In genomic region chr16:34573151-34573802, GRCm38 (mm10) we compare ENCODE assay signal across 8 mouse cellular contexts. TPM values are rescaled to one million over a fixed set of nuclear protein-coding genes. Genes with fewer than 3 reads are reported as not detected.
DNase-seq lines count a peak whose midpoint lies in the region; ATAC-seq and TF ChIP-seq lines count a peak whose summit lies in the region.

TSS of gene Kalrn (minus strand) at chr16:34573532.

- peak; percentile 76 for TF ChIP-seq CTCF in forebrain, postnatal 0 days (IDR thresholded peaks at IDR 0.05; ENCODE audit: low read depth)
- TF ChIP-seq CTCF in liver, postnatal 0 days (IDR thresholded peaks at IDR 0.05; ENCODE audit: low read depth) = peak; percentile 67
- peak; percentile 72 for TF ChIP-seq CTCF in olfactory bulb, adult 2 months (IDR thresholded peaks at IDR 0.05; ENCODE audit: insufficient read depth, low read depth, low read length)

- H3K27ac ChIP-seq in forebrain, postnatal 0 days (ENCODE audit: low read depth, low read length) = peak within 1 kb of the TSS; percentile 98
- H3K27ac ChIP-seq in liver, postnatal 0 days (ENCODE audit: low read depth) = no peak within 1 kb of the TSS; the same call in 1 of the 2 replicates
- H3K27ac ChIP-seq in olfactory bulb, adult 2 months (ENCODE audit: insufficient read depth, low read depth, low read length) = peak within 1 kb of the TSS; percentile 67

- no peak for TF ChIP-seq EP300 in liver, postnatal 0 days (IDR thresholded peaks at IDR 0.05; ENCODE audit: low read depth)

- no peaks in the 10 kb centered on the region for H3K9me3 ChIP-seq in forebrain, postnatal 0 days (ENCODE audit: low read length)
- no peaks in the 10 kb centered on the region for H3K9me3 ChIP-seq in liver, postnatal 0 days (ENCODE audit: low read length)

- H3K4me3 ChIP-seq in forebrain, postnatal 0 days (ENCODE audit: low read depth, low read length) = peak within 1 kb of the TSS; percentile 92
- peak within 1 kb of the TSS; percentile 50 for H3K4me3 ChIP-seq in liver, postnatal 0 days (ENCODE audit: low read depth, low read length)
- peak within 1 kb of the TSS; percentile 89 for H3K4me3 ChIP-seq in olfactory bulb, adult 2 months (ENCODE audit: insufficient read depth, low read depth, low read length)

- H3K36me3 ChIP-seq in forebrain, postnatal 0 days (ENCODE audit: insufficient read depth) = no peaks in the 10 kb centered on the region
- no peaks in the 10 kb centered on the region for H3K36me3 ChIP-seq in liver, postnatal 0 days (replicated peaks; ENCODE audit: insufficient read depth, low read length)

- peak within 1 kb of the TSS; percentile 98 for H3K9ac ChIP-seq in forebrain, postnatal 0 days
- H3K9ac ChIP-seq in liver, postnatal 0 days (replicated peaks) = peak within 1 kb of the TSS; percentile 54

- H3K4me2 ChIP-seq in forebrain, postnatal 0 days (ENCODE audit: low read depth) = peak within 1 kb of the TSS; percentile 83
- peak within 1 kb of the TSS; percentile 75 for H3K4me2 ChIP-seq in liver, postnatal 0 days (ENCODE audit: low read depth, low read length)

- TF ChIP-seq POLR2A in olfactory bulb, adult 2 months (IDR thresholded peaks at IDR 0.05; ENCODE audit: insufficient read depth, low read depth, low read length) = peak; percentile 49

- intact Hi-C loops in heart, postnatal 36 days (cut with DNase I) = loop anchor here (2.0 to 5.0 kb wide), 3 partner anchors 38 to 228 kb away; no protein-coding TSS in a partner anchor

- H3K27me3 ChIP-seq in forebrain, postnatal 0 days (ENCODE audit: insufficient read depth, low read length) = no peaks in the 10 kb centered on the region
- peaks cover 51% of the 10 kb centered on the region for H3K27me3 ChIP-seq in liver, postnatal 0 days (ENCODE audit: insufficient read depth, low read length)

- 2% methylated on average over 49 of the region's 84 CpGs for WGBS in forebrain, postnatal 0 days
- under 1% methylated on average over 31 of the region's 84 CpGs for WGBS in liver, postnatal 0 days (ENCODE audit: insufficient replicate concordance)
- WGBS in olfactory bulb, adult 2 months = 10% methylated on average over 79 of the region's 84 CpGs

- ATAC-seq in forebrain, postnatal 0 days = peak; percentile 93
- peak; percentile 89 for ATAC-seq in liver, postnatal 0 days

- H3K4me1 ChIP-seq in forebrain, postnatal 0 days (ENCODE audit: insufficient read depth) = peaks cover 24% of the 10 kb centered on the region
- H3K4me1 ChIP-seq in liver, postnatal 0 days (ENCODE audit: insufficient read depth) = 0 out of 2 replicates have a peak, but pooled peaks cover 2% of the 10 kb centered on the region
- peaks cover 19% of the 10 kb centered on the region for H3K4me1 ChIP-seq in olfactory bulb, adult 2 months (ENCODE audit: control insufficient read depth, insufficient read depth, low read length)

- DNase-seq in ES-CJ7 (ENCODE audit: low read depth, low spot score) = peak; percentile 82
- peak; percentile 78 for DNase-seq in cerebellum, adult 11 months
- peak; percentile 92 for DNase-seq in forebrain, postnatal 0 days
- peak; percentile 89 to 94 for DNase-seq in heart, postnatal 36 days
- DNase-seq in layer of hippocampus, adult 11-12 months (ENCODE audit: low spot score) = peak; percentile 88
- DNase-seq in liver, postnatal 0 days = peak; percentile 85
- DNase-seq in thymus, postnatal 0 days (ENCODE audit: low spot score) = peak; percentile 46

RNA-seq across cellular contexts. Expression of gene Kalrn, which starts in this region (rescaled TPM):
- total RNA-seq in forebrain, postnatal 0 days (2014; rRNA removed) = 134 and 148 TPM in 2 replicates
- 16.4 and 23.6 TPM in 2 replicates for polyA plus RNA-seq in forebrain, postnatal 0 days (2015; fragmentation: Nextera tagmentation; extraction: Ambion mirVana)
- total RNA-seq in heart, postnatal 36 days (2021) = 10 to 100 TPM; 30.2 to 32.1 TPM
- 12.8 and 16.7 TPM in 2 replicates for polyA plus RNA-seq in liver, postnatal 0 days (2015; fragmentation: Nextera tagmentation; extraction: Ambion mirVana)
- polyA plus RNA-seq in olfactory bulb, adult 2 months (2012; ENCODE audit: insufficient read depth, insufficient read length, low replicate concordance, missing spikeins) = 61.5 and 153 TPM in 2 replicates
- 2.3 and 2.8 TPM in 2 replicates for polyA plus RNA-seq in thymus, postnatal 0 days (2015; fragmentation: Nextera tagmentation; extraction: Ambion mirVana)
